Mouse (Mus musculus) activated CD4-positive, CD25-positive, alpha-beta regulatory T cell, adult 4 months (primary cell): Measurements from ENCODE around the gene Tut1. TPM values are rescaled to one million over a fixed set of nuclear protein-coding genes. Genes with fewer than 3 reads are reported as not detected.

ENCODE experiments used
- polyA plus RNA-seq, 2 experiments: library from polyadenylated mRNA; unstranded; fragments of 100-300 nt; shearing (Covaris generic); gene quantifications; one replicate each; pipeline ENCODE4 v1.2.1; 2017

Gene Tut1
- polyA plus RNA-seq, 2 experiments from 2014 or later: 21.3 to 25.1 TPM

Other genes starting within 250 kb of the Tut1 start
- gene Slc3a2, start 230.5 kb upstream of the Tut1 start, polyA plus RNA-seq: 10 to 100 TPM; 60.3 to 69.3 TPM
- 10 to 100 TPM; 43.3 to 70.5 TPM for gene Wdr74, start 218.0 kb upstream of the Tut1 start, polyA plus RNA-seq
- gene 1700092M07Rik, start 213.1 kb upstream of the Tut1 start, polyA plus RNA-seq: not detected
- 100 to 1,000 TPM; 109 to 113 TPM for gene Stx5a, start 212.4 kb upstream of the Tut1 start, polyA plus RNA-seq
- 100 to 1,000 TPM; 126 to 163 TPM for gene Nxf1, start 196.8 kb upstream of the Tut1 start, polyA plus RNA-seq
- gene Tmem223, start 182.9 kb upstream of the Tut1 start, polyA plus RNA-seq: 100 to 1,000 TPM; 115 to 137 TPM
- gene Tmem179b, start 179.4 kb upstream of the Tut1 start, polyA plus RNA-seq: 100 to 1,000 TPM in 1 of 2 experiments, 10 to 100 TPM in 1; 98.5 to 110 TPM
- 1 to 10 TPM; 3.5 to 6.9 TPM for gene Taf6l, start 167.4 kb upstream of the Tut1 start, polyA plus RNA-seq
- 100 to 1,000 TPM; 171 to 186 TPM for gene Polr2g, start 155.3 kb upstream of the Tut1 start, polyA plus RNA-seq
- 1 to 10 TPM; 2.1 TPM for gene Zbtb3, start 151.3 kb upstream of the Tut1 start, polyA plus RNA-seq
- gene Ttc9c, start 134.5 kb upstream of the Tut1 start, polyA plus RNA-seq: 10 to 100 TPM; 39.9 to 43.8 TPM
- gene Hnrnpul2, start 133.8 kb upstream of the Tut1 start, polyA plus RNA-seq: 1 to 10 TPM; 6.0 to 6.1 TPM
- gene AC129217.1, start 124.1 kb upstream of the Tut1 start, polyA plus RNA-seq: not detected
- gene Bscl2, start 116.4 kb upstream of the Tut1 start, polyA plus RNA-seq: 100 to 1,000 TPM in 1 of 2 experiments, 10 to 100 TPM in 1; 93.4 to 102 TPM
- gene Gng3, start 114.7 kb upstream of the Tut1 start, polyA plus RNA-seq: 1 to 10 TPM in 1 of 2 experiments, under 1 TPM in 1; 0.42 to 1.2 TPM
- not detected for gene Lrrn4cl, start 103.1 kb upstream of the Tut1 start, polyA plus RNA-seq
- gene Ubxn1, start 82.4 kb upstream of the Tut1 start, polyA plus RNA-seq: 10 to 100 TPM; 62.6 to 75.9 TPM
- 10 to 100 TPM; 85.8 to 90.4 TPM for gene Uqcc3, start 72.9 kb upstream of the Tut1 start, polyA plus RNA-seq
- 10 to 100 TPM; 63.2 to 70.9 TPM for gene Lbhd1, start 70.1 kb upstream of the Tut1 start, polyA plus RNA-seq
- gene Gm49403, start 69.9 kb upstream of the Tut1 start, polyA plus RNA-seq: not detected
- gene 1810009A15Rik, start 65.0 kb upstream of the Tut1 start, polyA plus RNA-seq: 100 to 1,000 TPM; 112 to 130 TPM
- gene Gm49416, start 64.9 kb upstream of the Tut1 start, polyA plus RNA-seq: 1 to 10 TPM in 1 of 2 experiments, not detected in 1; 1.5 TPM
- gene Ints5, start 60.8 kb upstream of the Tut1 start, polyA plus RNA-seq: 10 to 100 TPM in 1 of 2 experiments, 1 to 10 TPM in 1; 8.9 to 12.2 TPM
- 10 to 100 TPM; 40.0 to 57.3 TPM for gene Ganab, start 55.8 kb upstream of the Tut1 start, polyA plus RNA-seq
- 10 to 100 TPM; 16.3 to 18.6 TPM for gene B3gat3, start 33.5 kb upstream of the Tut1 start, polyA plus RNA-seq
- 10 to 100 TPM in 1 of 2 experiments, 1 to 10 TPM in 1; 7.7 to 11.6 TPM for gene Rom1, start 24.5 kb upstream of the Tut1 start, polyA plus RNA-seq
- 10 to 100 TPM; 20.4 to 25.1 TPM for gene Eml3, start 24.3 kb upstream of the Tut1 start, polyA plus RNA-seq
- 100 to 1,000 TPM in 1 of 2 experiments, 10 to 100 TPM in 1; 58.5 to 101 TPM for gene Mta2, start 12.0 kb upstream of the Tut1 start, polyA plus RNA-seq
- 100 to 1,000 TPM; 589 to 842 TPM for gene Eef1g, start 13.2 kb downstream of the Tut1 start, polyA plus RNA-seq
- 10 to 100 TPM; 47.2 to 60.1 TPM for gene Ahnak, start 35.4 kb downstream of the Tut1 start, polyA plus RNA-seq
- gene Scgb1a1, start 134.1 kb downstream of the Tut1 start, polyA plus RNA-seq: not detected
- gene Asrgl1, start 181.8 kb downstream of the Tut1 start, polyA plus RNA-seq: 10 to 100 TPM; 23.1 to 40.1 TPM